Mouse (Mus musculus) megakaryocyte, embryonic 14.5 days (primary cell): ENCODE results near the gene Foxo6.

ENCODE experiments used
- FLI1 ChIP-seq: IDR thresholded peaks from 2 replicates; pipeline ENCODE4 v1.6.1; 2012; ENCODE audit warnings: low read length, inconsistent platforms, mixed read lengths
- GATA1 ChIP-seq: IDR thresholded peaks from 3 replicates; pipeline ENCODE4 v1.6.1; 2012; ENCODE audit warnings: mixed read lengths, low read length, inconsistent platforms, borderline replicate concordance

- no peak for TF ChIP-seq GATA1
- no peak for TF ChIP-seq FLI1
These were observed 53.9 kb downstream of the Foxo6 start for GRCm38 (mm10) chr4:120233243-120233642.
